Mouse (Mus musculus): ENCODE measurements around the gene Ppa2.
A peak's percentile ranks its signal among the peaks of the same experiment; 100 is the strongest.

The Ppa2 gene

GRCm38 (mm10) chr3:133309954-133310808 lies at the start of gene Ppa2:
Gene Ppa2 (plus strand): TSS chr3:133310110.
- peak; percentile 85 for DNase-seq (ENCODE audit: low read depth, low spot score)

- peak; percentile 70 for DNase-seq (ENCODE audit: low read depth, low spot score)
Measured at GRCm38 (mm10) chr3:133271887-133272286, 38.0 kb upstream of the Ppa2 start.

GRCm38 (mm10) chr3:133284587-133284986 lies 25.3 kb upstream of the Ppa2 start:
- no peak for DNase-seq (ENCODE audit: low read depth, low spot score)

- no peak for DNase-seq (ENCODE audit: low read depth, low spot score)
Measured at GRCm38 (mm10) chr3:133288795-133289194, 21.1 kb upstream of the Ppa2 start.

- no peak for DNase-seq (ENCODE audit: low read depth, low spot score)
Measured at GRCm38 (mm10) chr3:133304328-133304727, 5.6 kb upstream of the Ppa2 start.

- no peak for DNase-seq (ENCODE audit: low read depth, low spot score)
Measured at GRCm38 (mm10) chr3:133308361-133308760, 1.5 kb upstream of the Ppa2 start.

GRCm38 (mm10) chr3:133309359-133309758 lies 551 bp upstream of the Ppa2 start:
- no peak for DNase-seq (ENCODE audit: low read depth, low spot score)

- peak; percentile 17 for DNase-seq (ENCODE audit: low read depth, low spot score)
Measured at GRCm38 (mm10) chr3:133310809-133311179, 884 bp downstream of the Ppa2 start.

- no peak for DNase-seq (ENCODE audit: low read depth, low spot score)
Measured at GRCm38 (mm10) chr3:133312331-133312730, 2.4 kb downstream of the Ppa2 start.

- no peak for DNase-seq (ENCODE audit: low read depth, low spot score)
Measured at GRCm38 (mm10) chr3:133312850-133313249, 2.9 kb downstream of the Ppa2 start.

- no peak for DNase-seq (ENCODE audit: low read depth, low spot score)
Measured at GRCm38 (mm10) chr3:133313491-133314199, 3.7 kb downstream of the Ppa2 start.

GRCm38 (mm10) chr3:133314475-133314874 lies 4.6 kb downstream of the Ppa2 start:
- DNase-seq (ENCODE audit: low read depth, low spot score), result peak; percentile 66

- no peak for DNase-seq (ENCODE audit: low read depth, low spot score)
Measured at GRCm38 (mm10) chr3:133315011-133315410, 5.1 kb downstream of the Ppa2 start.

- no peak for DNase-seq (ENCODE audit: low read depth, low spot score)
Measured at GRCm38 (mm10) chr3:133315647-133316046, 5.7 kb downstream of the Ppa2 start.

GRCm38 (mm10) chr3:133317845-133318244 lies 7.9 kb downstream of the Ppa2 start:
- no peak for DNase-seq (ENCODE audit: low read depth, low spot score)

GRCm38 (mm10) chr3:133318596-133318995 lies 8.7 kb downstream of the Ppa2 start:
- no peak for DNase-seq (ENCODE audit: low read depth, low spot score)

GRCm38 (mm10) chr3:133319795-133320194 lies 9.9 kb downstream of the Ppa2 start:
- DNase-seq (ENCODE audit: low read depth, low spot score), result no peak

- DNase-seq (ENCODE audit: low read depth, low spot score), result no peak
Measured at GRCm38 (mm10) chr3:133320313-133320712, 10.4 kb downstream of the Ppa2 start.

- DNase-seq (ENCODE audit: low read depth, low spot score), result no peak
Measured at GRCm38 (mm10) chr3:133321928-133322327, 12.0 kb downstream of the Ppa2 start.

GRCm38 (mm10) chr3:133322552-133322951 lies 12.6 kb downstream of the Ppa2 start:
- no peak for DNase-seq (ENCODE audit: low read depth, low spot score)

GRCm38 (mm10) chr3:133325135-133325534 lies 15.2 kb downstream of the Ppa2 start:
- no peak for DNase-seq (ENCODE audit: low read depth, low spot score)

GRCm38 (mm10) chr3:133328551-133328950 lies 18.6 kb downstream of the Ppa2 start:
- no peak for DNase-seq (ENCODE audit: low read depth, low spot score)

GRCm38 (mm10) chr3:133329406-133329805 lies 19.5 kb downstream of the Ppa2 start:
- no peak for DNase-seq (ENCODE audit: low read depth, low spot score)

Data from forelimb bud, embryonic 11.5 days (tissue).